Mouse (Mus musculus): ENCODE measurements at regions not wholly inside any gene's neighbourhood (a gene's known extent, or its start where the extent isn't known, plus 50 kb on each side); places are given as distances from the start of the nearest gene placed in this dataset.

DNA sequence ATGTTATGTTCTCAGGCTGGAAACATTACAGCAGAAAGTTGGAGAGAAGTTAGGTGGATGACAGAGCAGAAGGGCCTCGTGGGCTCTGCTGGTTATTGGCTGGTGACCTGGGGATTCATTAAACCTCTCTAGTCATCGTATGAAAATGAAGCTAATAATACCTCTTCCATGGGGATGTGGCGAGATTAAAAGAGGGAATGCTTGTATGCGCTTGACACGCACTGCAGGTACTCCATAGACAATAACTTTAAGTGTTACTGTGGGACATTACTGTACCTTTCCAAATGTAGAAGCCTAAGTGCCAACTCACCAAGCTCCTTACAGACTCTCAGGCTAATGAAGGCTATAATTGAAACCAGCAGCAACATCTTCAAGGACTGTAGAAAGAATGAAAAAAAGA, 303.1 kb downstream of the Fam198b start:
- TF ChIP-seq POLR2A (IDR thresholded peaks at IDR 0.05; ENCODE audit: extremely low read depth, insufficient read depth, low read length) (no peak), CTCF (IDR thresholded peaks at IDR 0.05; ENCODE audit: extremely low read depth, insufficient read depth, low read length) (no peak)

Measured in cortical plate, adult 2 months (tissue).